Mouse (Mus musculus) midbrain, postnatal 0 days (tissue): ENCODE results near the gene Mettl7b. TPM values are rescaled to one million over a fixed set of nuclear protein-coding genes. Genes with fewer than 3 reads are reported as not detected.
A peak's percentile ranks its signal among the peaks of the same experiment; 100 is the strongest.

Experiments used
- ATAC-seq: fragments of 200-750 bp; cut with Nextera tagmentation; 2 replicates; pipeline ENCODE4 v1.8.0; 2017; ENCODE audit warnings: moderate number of reproducible peaks, mild to moderate bottlenecking, moderate TSS enrichment, moderate library complexity; ENCODE audit not compliant: low FRiP score
- DNase-seq: peaks from one replicate; pipeline ENCODE4 v3.0.0-alpha.2; 2015; ENCODE audit warnings: low spot score
- H3K27ac ChIP-seq: fragments of 300-500 bp; sonication (generic); 2 replicates; pipeline ENCODE4 v1.5.1; 2014; ENCODE audit warnings: low read depth, mild to moderate bottlenecking, low read length, mixed read lengths
- H3K27me3 ChIP-seq: fragments of 300-500 bp; sonication (generic); 2 replicates; pipeline ENCODE4 v1.6.1; 2014; ENCODE audit warnings: low read length, control low read depth, mixed read lengths; ENCODE audit not compliant: insufficient read depth
- H3K36me3 ChIP-seq: fragments of 300-500 bp; sonication (generic); 2 replicates; pipeline ENCODE4 v1.6.1; 2014; ENCODE audit warnings: low read length, control low read depth, mixed read lengths; ENCODE audit not compliant: insufficient read depth
- H3K4me1 ChIP-seq: fragments of 300-500 bp; sonication (generic); 2 replicates; pipeline ENCODE4 v1.6.1; 2014; ENCODE audit warnings: mild to moderate bottlenecking, control low read depth, antibody characterized with exemption, low read length, mixed read lengths; ENCODE audit not compliant: insufficient read depth
- H3K4me2 ChIP-seq: fragments of 300-500 bp; sonication (generic); 2 replicates; pipeline ENCODE4 v1.6.1; 2014; ENCODE audit warnings: low read depth, mild to moderate bottlenecking, low read length, mixed read lengths; ENCODE audit not compliant: poor library complexity, severe bottlenecking
- H3K4me3 ChIP-seq: fragments of 300-500 bp; sonication (generic); 2 replicates; pipeline ENCODE4 v1.5.1; 2014; ENCODE audit warnings: low read depth, mild to moderate bottlenecking, low read length, moderate library complexity
- H3K9ac ChIP-seq: fragments of 300-500 bp; sonication (generic); replicated peaks from 2 replicates; pipeline ENCODE4 v1.6.1; 2014; ENCODE audit warnings: mild to moderate bottlenecking, low read length, moderate library complexity, mixed read lengths; ENCODE audit not compliant: poor library complexity, severe bottlenecking
- H3K9me3 ChIP-seq: fragments of 300-500 bp; sonication (generic); 2 replicates; pipeline ENCODE4 v1.6.1; 2016; ENCODE audit warnings: low read length, control low read depth
- CTCF ChIP-seq: IDR thresholded peaks from 2 replicates; pipeline ENCODE4 v1.5.1; 2016; ENCODE audit warnings: antibody characterized with exemption, mild to moderate bottlenecking
- WGBS: fragments of 180-500 bp; shearing (Covaris S2); extraction: QIAGEN DNeasy Blood & Tissue Kit; methylation state at CpG from one replicate; pipeline ENCODE4 v1.1.7; 2014; 5-methylcytosine and 5-hydroxymethylcytosine counted together
- polyA plus RNA-seq: library from polyadenylated mRNA; unstranded; fragments of >200 nt; fragmentation: Nextera tagmentation; extraction: Ambion mirVana; gene quantifications from 2 replicates; pipeline ENCODE4 v1.2.1, GENCODE M21; 2015
- total RNA-seq: library from RNA; depleted of rRNA; stranded (reverse); fragments of >200 nt; gene quantifications from 2 replicates; pipeline ENCODE4 v1.2.3, GENCODE M21; 2014

Mettl7b gene
- total and polyA plus RNA-seq, 2 experiments from 2014 or later, result not detected

DNA sequence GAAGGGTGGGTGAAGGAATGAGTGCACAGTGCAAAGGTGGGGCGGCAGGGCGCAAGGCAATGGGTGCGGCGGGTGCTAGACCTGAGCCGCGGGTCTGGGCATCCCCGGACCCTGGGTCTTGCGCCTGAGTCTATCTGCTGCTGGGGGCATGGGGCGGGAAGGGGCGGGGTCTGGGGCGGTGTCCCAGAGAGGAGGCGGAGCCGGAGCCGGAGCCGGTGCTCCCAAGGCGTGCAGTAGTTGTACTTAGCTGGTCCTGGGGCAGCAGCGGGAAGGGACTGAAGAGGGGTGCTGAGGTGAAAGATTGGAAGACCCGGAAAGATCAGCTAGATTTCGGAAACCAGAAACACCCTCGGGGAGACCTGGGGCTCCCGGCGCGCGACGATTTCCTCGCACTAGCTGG, 27.2 kb downstream of the Mettl7b start, which contains the start of gene Itga7:
Itga7 (plus strand) TSS at position 245 of the 400 bp plus-strand sequence.
- under 1% methylated on average over 25 of the region's 26 CpGs for WGBS
- no peak for TF ChIP-seq CTCF
- Histone ChIP-seq H3K4me2 (peak within 1 kb of the TSS; percentile 95), H3K27me3 (peaks cover 26% of the 10 kb centered on the region), H3K36me3 (no peaks in the 10 kb centered on the region), H3K9me3 (no peaks in the 10 kb centered on the region), H3K4me1 (no peaks in the 10 kb centered on the region), H3K4me3 (peak within 1 kb of the TSS; percentile 50), H3K9ac (peak within 1 kb of the TSS; percentile 62), H3K27ac (no peak within 1 kb of the TSS)
- peak; percentile 52 for DNase-seq
- peak; percentile 55; the same call in 1 of the 2 replicates for ATAC-seq

DNA sequence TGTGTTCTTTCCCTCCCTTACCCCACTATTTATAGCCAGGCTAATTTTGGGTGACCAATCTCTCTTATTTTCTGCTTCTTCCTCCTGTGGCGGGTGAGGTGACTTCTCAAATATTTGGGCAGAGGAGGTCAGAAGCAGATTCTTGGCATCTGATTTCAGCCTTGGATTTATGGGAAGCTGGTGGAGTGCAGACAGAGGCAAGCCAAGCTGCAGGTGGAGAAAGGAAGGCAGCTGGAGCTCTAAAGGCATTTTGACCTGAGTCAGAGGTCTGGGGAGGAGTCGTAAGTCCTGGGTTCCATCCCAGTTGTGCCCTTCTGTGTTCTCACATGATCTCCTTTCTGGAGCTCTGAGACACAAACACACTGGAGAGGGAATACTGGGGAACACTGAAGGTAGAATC, 29.3 kb downstream of the Mettl7b start:
- no peak for TF ChIP-seq CTCF
- DNase-seq, result no peak
- Histone ChIP-seq H3K9me3 (no peaks in the 10 kb centered on the region), H3K27ac (no peak overlapping the region), H3K36me3 (no peaks in the 10 kb centered on the region), H3K4me3 (no peak overlapping the region), H3K9ac (no peak overlapping the region), H3K4me2 (no peak overlapping the region), H3K27me3 (peaks cover 26% of the 10 kb centered on the region), H3K4me1 (no peaks in the 10 kb centered on the region)
- 71% methylated on average over 2 of the region's 2 CpGs for WGBS
- no peak for ATAC-seq

DNA sequence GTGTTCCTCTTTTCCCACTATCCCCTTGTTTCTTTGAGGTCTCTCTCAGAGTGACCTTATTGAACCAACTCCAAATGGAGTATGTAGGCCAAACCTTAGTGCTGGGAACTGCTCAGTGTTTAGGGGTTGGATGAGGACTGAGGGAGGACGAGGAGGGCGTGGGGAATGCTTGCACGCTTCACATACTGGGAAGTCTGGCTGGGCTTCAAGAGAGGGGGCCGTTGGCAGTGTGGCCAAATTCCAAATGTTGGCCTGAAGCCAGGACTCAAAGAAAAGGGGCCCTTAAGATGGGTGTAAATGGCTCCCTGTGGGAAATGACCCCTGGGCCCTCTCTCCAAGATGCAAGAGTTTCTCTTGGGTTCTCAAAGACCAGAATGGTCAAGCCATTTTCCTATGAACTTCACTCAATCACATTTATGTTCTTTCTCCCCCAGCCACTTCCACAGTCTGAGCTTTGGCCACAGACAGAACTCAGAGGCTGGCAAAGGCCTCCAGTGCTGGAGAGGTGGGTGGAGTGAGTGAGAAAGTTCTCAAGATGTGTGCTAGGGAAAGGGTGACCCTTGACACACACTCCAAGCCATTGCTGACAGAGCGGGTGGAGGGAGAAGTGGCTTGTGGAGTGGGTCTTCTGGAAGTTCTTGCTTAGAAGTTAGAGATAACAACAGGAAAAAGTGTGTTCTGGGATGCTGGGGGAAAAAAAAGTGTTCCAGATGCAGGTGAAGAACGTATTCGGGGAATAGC, 31.0 kb downstream of the Mettl7b start:
- Histone ChIP-seq H3K9ac (no peak overlapping the region), H3K36me3 (no peaks in the 10 kb centered on the region), H3K9me3 (no peaks in the 10 kb centered on the region), H3K4me2 (no peak overlapping the region), H3K27me3 (peaks cover 20% of the 10 kb centered on the region), H3K27ac (no peak overlapping the region), H3K4me3 (no peak overlapping the region), H3K4me1 (no peaks in the 10 kb centered on the region)
- 64% methylated on average over 7 of the region's 7 CpGs for WGBS
- ATAC-seq (no peak), DNase-seq (peak; percentile 51)
- TF ChIP-seq CTCF, result no peak

DNA sequence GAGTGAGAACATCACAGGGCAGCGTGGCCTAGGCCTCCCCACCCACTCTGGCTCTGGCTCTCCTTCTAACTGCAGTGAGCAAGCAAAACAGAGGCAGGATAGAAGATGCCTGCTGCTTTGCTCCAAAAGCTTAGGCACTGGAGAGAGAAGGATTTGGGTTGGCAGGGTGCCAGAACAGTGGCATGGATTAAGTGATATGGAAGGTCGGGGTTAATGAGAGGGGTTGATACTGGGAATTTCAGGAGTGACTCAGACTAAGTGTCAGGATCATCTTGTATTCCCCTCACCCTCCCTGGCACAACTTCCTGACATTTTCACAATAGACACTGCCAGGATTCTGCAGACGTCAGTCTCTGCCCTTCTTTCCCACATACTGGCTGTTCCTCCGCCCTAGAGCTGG, 32.4 kb downstream of the Mettl7b start:
- Histone ChIP-seq H3K36me3 (no peaks in the 10 kb centered on the region), H3K4me1 (no peaks in the 10 kb centered on the region), H3K4me2 (no peak overlapping the region), H3K9ac (no peak overlapping the region), H3K9me3 (no peaks in the 10 kb centered on the region), H3K4me3 (no peak overlapping the region), H3K27me3 (peaks cover 12% of the 10 kb centered on the region), H3K27ac (no peak overlapping the region)
- 20% methylated on average over 4 of the region's 4 CpGs for WGBS
- DNase-seq (no peak), ATAC-seq (no peak)
- no peak for TF ChIP-seq CTCF

DNA sequence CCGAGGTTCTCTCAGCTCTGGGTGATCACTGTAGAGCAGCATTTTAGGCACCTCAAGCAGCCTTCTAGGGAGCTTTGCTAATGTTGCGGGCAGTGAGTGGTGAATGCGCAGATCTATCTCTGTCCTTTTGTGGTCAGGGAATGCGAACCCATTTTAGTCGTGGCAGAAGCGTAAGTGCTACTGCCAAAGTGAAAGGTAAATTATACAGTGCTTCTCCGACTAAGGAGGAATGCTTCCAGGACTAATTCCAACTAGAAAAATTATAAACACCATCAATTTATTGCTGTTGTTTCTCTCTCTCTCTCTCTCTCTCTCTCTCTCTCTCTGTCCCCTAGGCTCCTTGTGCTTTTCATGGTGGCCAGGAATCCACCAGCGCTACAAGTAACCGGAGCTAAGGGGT, 36.9 kb downstream of the Mettl7b start, which contains the start of gene Bloc1s1:
Bloc1s1 (minus strand) TSS at position 101 of the 400 bp plus-strand sequence.
- Histone ChIP-seq H3K36me3 (no peaks in the 10 kb centered on the region), H3K4me1 (peaks cover 9% of the 10 kb centered on the region; the same call in 1 of the 2 replicates), H3K27ac (peak within 1 kb of the TSS; percentile 92), H3K4me2 (peak within 1 kb of the TSS; percentile 64), H3K9ac (peak within 1 kb of the TSS; percentile 80), H3K27me3 (no peaks in the 10 kb centered on the region), H3K4me3 (peak within 1 kb of the TSS; percentile 63), H3K9me3 (no peaks in the 10 kb centered on the region)
- no peak for TF ChIP-seq CTCF
- DNase-seq, result no peak
- WGBS, result 56% methylated on average over 9 of the region's 9 CpGs
- no peak for ATAC-seq

DNA sequence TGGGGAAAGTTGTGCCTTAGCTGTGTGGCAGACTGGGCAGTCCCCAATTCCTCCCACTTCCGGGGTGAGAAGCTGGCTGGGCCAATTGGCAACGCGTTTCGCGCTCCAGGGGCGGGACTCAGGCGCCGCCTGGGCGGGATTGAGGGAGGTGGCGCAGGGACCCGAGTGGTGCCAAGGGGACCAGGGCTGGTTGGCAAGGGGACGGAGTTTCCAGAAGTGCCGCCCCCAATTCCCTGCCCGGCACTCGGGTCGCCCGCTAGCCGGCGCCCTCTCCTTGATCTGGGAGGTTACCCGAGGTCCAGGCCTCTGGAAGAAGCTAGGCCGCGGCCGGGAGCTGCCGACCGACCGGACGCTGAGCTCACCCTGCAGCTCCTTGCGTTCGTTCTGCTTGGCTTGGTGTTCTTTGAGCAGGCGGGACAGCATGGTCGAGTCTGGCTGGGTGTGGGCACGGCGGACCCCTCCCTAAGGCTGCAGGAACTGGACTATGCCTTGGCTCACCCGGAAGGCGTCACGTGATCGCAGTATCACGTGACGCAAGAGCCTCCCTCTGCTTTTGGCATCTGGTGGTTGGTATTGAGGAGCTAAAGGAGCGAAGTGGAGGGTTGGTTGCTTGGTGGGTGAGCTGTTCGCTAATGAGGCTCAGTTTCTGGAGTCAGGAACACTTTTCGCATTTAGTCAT, 37.6 kb downstream of the Mettl7b start:
- WGBS, result under 1% methylated on average over 42 of the region's 42 CpGs
- peak; percentile 93 for ATAC-seq

More for the DNA sequence above, 37.6 kb downstream of the Mettl7b start:
- H3K4me1 ChIP-seq, result peaks cover 9% of the 10 kb centered on the region; the same call in 1 of the 2 replicates
- peak overlapping the region; percentile 92 for H3K27ac ChIP-seq
- peak; percentile 56 for TF ChIP-seq CTCF
- H3K27me3 ChIP-seq, result no peaks in the 10 kb centered on the region
- H3K36me3 ChIP-seq, result no peaks in the 10 kb centered on the region
- peak overlapping the region; percentile 80 for H3K9ac ChIP-seq
- H3K9me3 ChIP-seq, result no peaks in the 10 kb centered on the region
- H3K4me2 ChIP-seq, result peak overlapping the region; percentile 64
- H3K4me3 ChIP-seq, result peak overlapping the region; percentile 63
- peak; percentile 96 for DNase-seq
